Mouse (Mus musculus) kidney, adult 2 months (tissue): ENCODE measurements at regions not wholly inside any gene's neighbourhood (a gene's known extent, or its start where the extent isn't known, plus 50 kb on each side); places are given as distances from the start of the nearest gene placed in this dataset.

ENCODE experiments used
- CTCF ChIP-seq: fragments of 200-500 bp; conservative IDR thresholded peaks from 2 replicates; pipeline ENCODE4 v1.5.1; 2011; ENCODE audit warnings: low read depth, mild to moderate bottlenecking, control low read depth, low read length, moderate library complexity, mixed read lengths; ENCODE audit not compliant: insufficient read depth, insufficient read length
- POLR2A ChIP-seq: fragments of 200-500 bp; IDR thresholded peaks from one replicate; pipeline ENCODE4 v1.6.1; 2011; ENCODE audit warnings: low read depth, low read length, control low read depth

- TF ChIP-seq CTCF (no peak), POLR2A (no peak)
These were observed 360.3 kb upstream of the Smim15 start for GRCm38 (mm10) chr13:107683909-107684308.
